ENCODE assay signal across 32 mouse cellular contexts in genomic region chr12:40347060-40347698, GRCm38 (mm10).
DNase-seq lines count a peak whose midpoint lies in the region; ATAC-seq and TF ChIP-seq lines count a peak whose summit lies in the region.
"Had no signal": no experiment of that assay in that cellular context is flagged by ENCODE, and none has a peak within 500 bp of the region (broad histone marks: within the 10 kb centered on the region; RNA-seq: fewer than 3 reads in every experiment).

No protein-coding gene starts in this region.

- no peak for TF ChIP-seq CTCF in brain, embryonic 14.5 days (IDR thresholded peaks at IDR 0.05; ENCODE audit: borderline replicate concordance, extremely low read depth, insufficient read depth, insufficient read length)

- 0 out of 2 replicates have a peak, but pooled peaks cover 5% of the 10 kb centered on the region for H3K4me1 ChIP-seq in forebrain, embryonic 14.5 days (ENCODE audit: control insufficient read depth, insufficient read depth, low read length)
- no peaks in the 10 kb centered on the region for H3K4me1 ChIP-seq in forebrain, embryonic 11.5 days (replicated peaks; ENCODE audit: control insufficient read depth, insufficient read depth, low read length)
- H3K4me1 ChIP-seq in midbrain, embryonic 12.5 days, result peaks cover 9% of the 10 kb centered on the region; the same call in 1 of the 2 replicates
- no peaks in the 10 kb centered on the region for H3K4me1 ChIP-seq in midbrain, embryonic 10.5 days
- H3K4me1 ChIP-seq in neural tube, embryonic 14.5 days (ENCODE audit: control insufficient read depth, insufficient read depth, low read length), result no peaks in the 10 kb centered on the region
- H3K4me1 ChIP-seq: intestine, embryonic 15.5 days; limb, embryonic 13.5 days; megakaryocyte, embryonic 14.5 days had no signal

- DNase-seq in forebrain, embryonic 14.5 days (ENCODE audit: low spot score), result peak; percentile 30
- DNase-seq in forebrain, embryonic 11.5 days (ENCODE audit: low spot score), result no peak
- no peak for DNase-seq in midbrain, embryonic 10.5 days (ENCODE audit: low spot score)
- DNase-seq in brain, embryonic 14.5 days (ENCODE audit: low read depth), result peak; percentile 52
- no peak for DNase-seq in kidney, adult 8-10 months
- DNase-seq: adrenal gland, postnatal 10 days; cerebellum, adult 11 months; cerebellum, adult 9-10 months; cerebellum, postnatal 36 days; gastrocnemius, adult 2 months; gastrocnemius, postnatal 36 days; heart, adult 18-20 months; heart, postnatal 4 days; kidney, adult 2 months; kidney, postnatal 4 days; liver, postnatal 0 days; lung, postnatal 4 days; right cerebral cortex, postnatal 4 days; thymus, adult 2 months; thymus, postnatal 36 days had no signal

- H3K27me3 ChIP-seq in forebrain, embryonic 14.5 days (replicated peaks; ENCODE audit: control insufficient read depth, insufficient read depth, low read length), result no peaks in the 10 kb centered on the region
- H3K27me3 ChIP-seq in forebrain, embryonic 11.5 days (ENCODE audit: control insufficient read depth, insufficient read depth, low read length), result no peaks in the 10 kb centered on the region
- no peaks in the 10 kb centered on the region for H3K27me3 ChIP-seq in midbrain, embryonic 12.5 days
- H3K27me3 ChIP-seq in midbrain, embryonic 10.5 days (ENCODE audit: low read depth, poor library complexity, severe bottlenecking), result no peaks in the 10 kb centered on the region
- no peaks in the 10 kb centered on the region for H3K27me3 ChIP-seq in neural tube, embryonic 14.5 days (ENCODE audit: control insufficient read depth, insufficient read depth, low read length)
- H3K27me3 ChIP-seq: intestine, embryonic 15.5 days; limb, embryonic 13.5 days; megakaryocyte, embryonic 14.5 days; Patski had no signal

- no peak overlapping the region for H3K9ac ChIP-seq in forebrain, embryonic 14.5 days (ENCODE audit: low read length)
- no peak overlapping the region for H3K9ac ChIP-seq in forebrain, embryonic 11.5 days (ENCODE audit: low read length)
- H3K9ac ChIP-seq in midbrain, embryonic 12.5 days (replicated peaks), result no peak overlapping the region
- H3K9ac ChIP-seq in neural tube, embryonic 14.5 days (replicated peaks; ENCODE audit: low read depth, low read length), result no peak overlapping the region
- H3K9ac ChIP-seq: intestine, embryonic 15.5 days; limb, embryonic 13.5 days; liver, postnatal 0 days had no signal

- no peak for TF ChIP-seq POLR2A in brain, embryonic 14.5 days (IDR thresholded peaks at IDR 0.05; ENCODE audit: borderline replicate concordance, extremely low read depth, insufficient read depth, insufficient read length, poor library complexity, severe bottlenecking)

- H3K27ac ChIP-seq in forebrain, embryonic 14.5 days (ENCODE audit: low read depth, low read length), result no peak overlapping the region
- no peak overlapping the region for H3K27ac ChIP-seq in forebrain, embryonic 11.5 days (ENCODE audit: low read depth, low read length)
- no peak overlapping the region for H3K27ac ChIP-seq in midbrain, embryonic 12.5 days (replicated peaks)
- no peak overlapping the region for H3K27ac ChIP-seq in midbrain, embryonic 10.5 days (replicated peaks)
- H3K27ac ChIP-seq in neural tube, embryonic 14.5 days (ENCODE audit: low read depth, low read length), result no peak overlapping the region
- H3K27ac ChIP-seq: gastrocnemius, adult 2 months; hindbrain, postnatal 0 days; intestine, embryonic 15.5 days; kidney, postnatal 0 days; limb, embryonic 13.5 days; stomach, postnatal 0 days had no signal

- no peak overlapping the region for H3K4me2 ChIP-seq in forebrain, embryonic 14.5 days (ENCODE audit: low read length)
- no peak overlapping the region for H3K4me2 ChIP-seq in forebrain, embryonic 11.5 days (ENCODE audit: low read depth, low read length, severe bottlenecking)
- no peak overlapping the region for H3K4me2 ChIP-seq in midbrain, embryonic 12.5 days (replicated peaks)
- H3K4me2 ChIP-seq in neural tube, embryonic 14.5 days (ENCODE audit: low read depth, low read length), result no peak overlapping the region
- H3K4me2 ChIP-seq: heart, embryonic 11.5 days; intestine, embryonic 15.5 days; limb, embryonic 13.5 days; liver, embryonic 11.5 days had no signal

- no peak overlapping the region for H3K4me3 ChIP-seq in forebrain, embryonic 14.5 days (ENCODE audit: low read depth, low read length)
- no peak overlapping the region for H3K4me3 ChIP-seq in forebrain, embryonic 11.5 days (ENCODE audit: low read depth, low read length)
- no peak overlapping the region for H3K4me3 ChIP-seq in midbrain, embryonic 12.5 days
- H3K4me3 ChIP-seq in midbrain, embryonic 10.5 days, result no peak overlapping the region
- H3K4me3 ChIP-seq in neural tube, embryonic 14.5 days (ENCODE audit: low read depth, low read length), result no peak overlapping the region
- H3K4me3 ChIP-seq: gastrocnemius, adult 2 months; intestine, embryonic 15.5 days; limb, embryonic 13.5 days; megakaryocyte, embryonic 14.5 days had no signal

- H3K36me3 ChIP-seq in forebrain, embryonic 14.5 days (ENCODE audit: control insufficient read depth, insufficient read depth, low read length), result no peaks in the 10 kb centered on the region
- H3K36me3 ChIP-seq in forebrain, embryonic 11.5 days (ENCODE audit: control insufficient read depth, insufficient read depth, low read length), result no peaks in the 10 kb centered on the region
- H3K36me3 ChIP-seq in midbrain, embryonic 12.5 days, result no peaks in the 10 kb centered on the region
- H3K36me3 ChIP-seq in midbrain, embryonic 10.5 days, result no peaks in the 10 kb centered on the region
- H3K36me3 ChIP-seq in neural tube, embryonic 14.5 days (ENCODE audit: control insufficient read depth, insufficient read depth, low read length), result no peaks in the 10 kb centered on the region
- H3K36me3 ChIP-seq: intestine, embryonic 15.5 days had no signal

- H3K9me3 ChIP-seq in forebrain, embryonic 14.5 days (replicated peaks; ENCODE audit: control insufficient read depth, low read length), result no peaks in the 10 kb centered on the region
- H3K9me3 ChIP-seq in forebrain, embryonic 11.5 days (ENCODE audit: control insufficient read depth, low read length), result no peaks in the 10 kb centered on the region
- H3K9me3 ChIP-seq in midbrain, embryonic 12.5 days, result no peaks in the 10 kb centered on the region
- no peaks in the 10 kb centered on the region for H3K9me3 ChIP-seq in midbrain, embryonic 10.5 days (replicated peaks)
- no peaks in the 10 kb centered on the region for H3K9me3 ChIP-seq in neural tube, embryonic 14.5 days (ENCODE audit: control insufficient read depth, low read length)
- H3K9me3 ChIP-seq: G1E; intestine, embryonic 15.5 days; limb, embryonic 13.5 days; megakaryocyte, embryonic 14.5 days had no signal

- peak; percentile 58; the same call in 1 of the 2 replicates for ATAC-seq in forebrain, embryonic 14.5 days
- ATAC-seq in forebrain, embryonic 11.5 days (replicated peaks; ENCODE audit: low FRiP score), result no peak
- ATAC-seq in midbrain, embryonic 12.5 days (ENCODE audit: low FRiP score, low read depth), result 0 out of 2 replicates have a peak, but pooled peaks have one; percentile 63
- ATAC-seq in neural tube, embryonic 14.5 days (ENCODE audit: low read depth), result peak; percentile 56
- ATAC-seq: hindbrain, postnatal 0 days; liver, postnatal 0 days; Patski had no signal

- 35% methylated on average over 10 of the region's 10 CpGs for WGBS in forebrain, embryonic 14.5 days
- WGBS in forebrain, embryonic 11.5 days, result 62% methylated on average over 10 of the region's 10 CpGs
- 60% methylated on average over 10 of the region's 10 CpGs for WGBS in midbrain, embryonic 12.5 days
- 83% methylated on average over 10 of the region's 10 CpGs for WGBS in midbrain, embryonic 10.5 days
- 34% methylated on average over 10 of the region's 10 CpGs for WGBS in neural tube, embryonic 14.5 days

Comparison
In these comparisons a context has a peak if more than half of its experiments do, and no peak if none do; other contexts are left out.
1. DNase-seq: peak in forebrain, embryonic 14.5 days (single experiment) and brain, embryonic 14.5 days (single experiment); none in forebrain, embryonic 11.5 days (single experiment), midbrain, embryonic 10.5 days (single experiment) and kidney, adult 8-10 months (0 of 2).